Mouse (Mus musculus) liver, postnatal 0 days (tissue): ENCODE data around the gene Tmem74b.

Experiments used
- CTCF ChIP-seq: sonication (generic); IDR thresholded peaks from 2 replicates; pipeline ENCODE4 v1.5.1; 2016; ENCODE audit warnings: antibody characterized with exemption, low read depth
- EP300 ChIP-seq: IDR thresholded peaks from 2 replicates; pipeline ENCODE4 v1.6.1; 2016; ENCODE audit warnings: antibody characterized with exemption, low read depth, mild to moderate bottlenecking

DNA sequence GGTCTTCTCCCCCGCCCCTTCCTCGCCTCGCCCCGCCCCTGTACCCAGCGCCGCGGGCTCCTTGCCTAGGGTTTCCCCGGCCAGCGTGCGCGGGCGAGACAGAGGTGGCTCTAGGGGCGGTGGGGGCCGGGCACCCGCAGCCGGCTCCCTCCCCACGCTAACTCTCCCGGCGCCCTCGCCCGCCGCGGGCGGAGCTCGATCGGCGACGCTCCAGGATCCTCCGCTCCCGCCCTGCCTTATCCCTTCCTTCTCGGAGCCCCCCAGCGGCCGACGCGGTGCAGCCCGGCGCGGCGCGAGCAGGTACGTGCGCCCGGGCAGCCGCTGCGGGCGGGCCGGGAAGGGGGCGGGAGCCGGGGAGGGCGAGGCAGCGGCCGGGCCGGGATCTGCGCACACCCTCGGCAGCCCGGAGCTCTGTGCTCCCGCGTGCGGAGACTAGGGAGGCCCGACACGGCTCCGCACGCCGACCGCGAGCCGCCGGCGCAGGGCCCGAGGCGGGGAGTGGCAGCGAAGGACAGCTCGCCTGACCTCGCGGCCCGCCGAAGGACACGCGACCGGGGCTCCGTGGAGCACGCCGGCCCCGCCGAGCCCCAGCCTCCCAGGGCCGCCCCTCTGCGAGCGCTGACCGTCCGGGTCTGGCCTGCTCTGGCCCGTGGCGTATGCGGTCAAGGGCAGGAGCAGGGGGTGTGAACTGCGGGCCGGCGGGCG lies 490 bp downstream of the Tmem74b start:
- TF ChIP-seq CTCF (0 out of 2 replicates have a peak, but pooled peaks have one; percentile 1), EP300 (no peak)
